Mouse (Mus musculus): Measurements from ENCODE around the gene 4930452B06Rik. TPM values are rescaled to one million over a fixed set of nuclear protein-coding genes. Genes with fewer than 3 reads are reported as not detected.

Gene 4930452B06Rik
- total RNA-seq, 2 experiments from 2014 or later: 0.55 to 0.62 TPM

GRCm38 (mm10) chr14:8462973-8463372, 203.1 kb downstream of the 4930452B06Rik start:
- intact Hi-C loops (cut with DNase I; ENCODE audit: low total_unique reads): no loop called here
- DNase-seq: no peak

GRCm38 (mm10) chr14:8462321-8462909, 203.6 kb downstream of the 4930452B06Rik start:
- DNase-seq: no peak
- intact Hi-C loops (cut with DNase I; ENCODE audit: low total_unique reads): no loop called here

GRCm38 (mm10) chr14:8460226-8461129, 205.6 kb downstream of the 4930452B06Rik start:
- peak; percentile 17 for DNase-seq
- intact Hi-C loops (cut with DNase I; ENCODE audit: low total_unique reads): no loop called here

- intact Hi-C loops (cut with DNase I; ENCODE audit: low total_unique reads): no loop called here
- no peak for DNase-seq
Measured at GRCm38 (mm10) chr14:8459759-8460158, 206.3 kb downstream of the 4930452B06Rik start.

GRCm38 (mm10) chr14:8451117-8451516, 214.9 kb downstream of the 4930452B06Rik start:
- intact Hi-C loops (cut with DNase I; ENCODE audit: low total_unique reads): no loop called here
- no peak for DNase-seq

GRCm38 (mm10) chr14:8450342-8450741, 215.7 kb downstream of the 4930452B06Rik start:
- DNase-seq: no peak
- intact Hi-C loops (cut with DNase I; ENCODE audit: low total_unique reads): no loop called here

- intact Hi-C loops (cut with DNase I; ENCODE audit: low total_unique reads): no loop called here
- no peak for DNase-seq
Measured at GRCm38 (mm10) chr14:8449299-8449698, 216.7 kb downstream of the 4930452B06Rik start.

- intact Hi-C loops (cut with DNase I; ENCODE audit: low total_unique reads): no loop called here
Measured at GRCm38 (mm10) chr14:8447352-8447751, 218.7 kb downstream of the 4930452B06Rik start.

GRCm38 (mm10) chr14:8444363-8444762, 221.7 kb downstream of the 4930452B06Rik start:
- intact Hi-C loops (cut with DNase I; ENCODE audit: low total_unique reads): no loop called here

More at GRCm38 (mm10) chr14:8447352-8447751, 218.7 kb downstream of the 4930452B06Rik start:
- DNase-seq: no peak

GRCm38 (mm10) chr14:8442691-8443090, 223.3 kb downstream of the 4930452B06Rik start:
- intact Hi-C loops (cut with DNase I; ENCODE audit: low total_unique reads): no loop called here
- DNase-seq: no peak

More at GRCm38 (mm10) chr14:8444363-8444762, 221.7 kb downstream of the 4930452B06Rik start:
- no peak for DNase-seq

- DNase-seq: no peak
- intact Hi-C loops (cut with DNase I; ENCODE audit: low total_unique reads): no loop called here
Measured at GRCm38 (mm10) chr14:8441623-8442022, 224.4 kb downstream of the 4930452B06Rik start.

- intact Hi-C loops (cut with DNase I; ENCODE audit: low total_unique reads): no loop called here
Measured at GRCm38 (mm10) chr14:8430611-8431230, 235.3 kb downstream of the 4930452B06Rik start.

GRCm38 (mm10) chr14:8429767-8430166, 236.3 kb downstream of the 4930452B06Rik start:
- intact Hi-C loops (cut with DNase I; ENCODE audit: low total_unique reads): no loop called here
- no peak for DNase-seq

More at GRCm38 (mm10) chr14:8430611-8431230, 235.3 kb downstream of the 4930452B06Rik start:
- DNase-seq: no peak

GRCm38 (mm10) chr14:8422833-8423232, 243.2 kb downstream of the 4930452B06Rik start:
- intact Hi-C loops (cut with DNase I; ENCODE audit: low total_unique reads): no loop called here
- no peak for DNase-seq

- no peak for DNase-seq
- intact Hi-C loops (cut with DNase I; ENCODE audit: low total_unique reads): no loop called here
Measured at GRCm38 (mm10) chr14:8421199-8421787, 244.7 kb downstream of the 4930452B06Rik start.

- intact Hi-C loops (cut with DNase I; ENCODE audit: low total_unique reads): no loop called here
- DNase-seq: no peak
Measured at GRCm38 (mm10) chr14:8418610-8419009, 247.4 kb downstream of the 4930452B06Rik start.

GRCm38 (mm10) chr14:8405946-8406345, 260.1 kb downstream of the 4930452B06Rik start:
- intact Hi-C loops (cut with DNase I; ENCODE audit: low total_unique reads): no loop called here
- DNase-seq: no peak

- DNase-seq: no peak
- intact Hi-C loops (cut with DNase I; ENCODE audit: low total_unique reads): no loop called here
Measured at GRCm38 (mm10) chr14:8403310-8403709, 262.7 kb downstream of the 4930452B06Rik start.

- DNase-seq: no peak
- intact Hi-C loops (cut with DNase I; ENCODE audit: low total_unique reads): no loop called here
Measured at GRCm38 (mm10) chr14:8398507-8398906, 267.5 kb downstream of the 4930452B06Rik start.
